Mouse (Mus musculus) spleen, adult 2 months (tissue): ENCODE results near the gene Mrpl37. TPM values are rescaled to one million over a fixed set of nuclear protein-coding genes. Genes with fewer than 3 reads are reported as not detected.

ENCODE experiments used
- DNase-seq, 2 experiments: peaks; one replicate each; pipeline versions ENCODE4 v3.0.0 to v3.0.0-alpha.2; 2012 to 2021; ENCODE audit warnings: low spot score in 2 of 2, low read depth in 1 of 2
- H3K27ac ChIP-seq: fragments of 200-500 bp; 2 replicates; pipeline ENCODE4 v1.5.1; 2012; ENCODE audit warnings: low read length, inconsistent platforms; ENCODE audit not compliant: insufficient read depth
- H3K27me3 ChIP-seq: fragments of 200-500 bp; 2 replicates; pipeline ENCODE4 v1.6.1; 2012; ENCODE audit warnings: mild to moderate bottlenecking, moderate library complexity, low read length, inconsistent platforms; ENCODE audit not compliant: control insufficient read depth, insufficient read depth
- H3K36me3 ChIP-seq: fragments of 200-500 bp; 2 replicates; pipeline ENCODE4 v1.6.1; 2012; ENCODE audit warnings: mild to moderate bottlenecking, low read length, inconsistent platforms; ENCODE audit not compliant: control insufficient read depth, insufficient read depth
- H3K4me1 ChIP-seq: fragments of 200-500 bp; 2 replicates; pipeline ENCODE4 v1.6.1; 2011; ENCODE audit warnings: inconsistent platforms; ENCODE audit not compliant: control insufficient read depth, insufficient read depth, insufficient read length
- H3K4me3 ChIP-seq: fragments of 200-500 bp; 2 replicates; pipeline ENCODE4 v1.5.1; 2011; ENCODE audit warnings: mild to moderate bottlenecking, inconsistent platforms; ENCODE audit not compliant: insufficient read depth, insufficient read length; ENCODE audit errors: extremely low read depth
- CTCF ChIP-seq: fragments of 200-500 bp; IDR thresholded peaks from 2 replicates; pipeline ENCODE4 v1.5.1; 2011; ENCODE audit warnings: mild to moderate bottlenecking, inconsistent platforms; ENCODE audit not compliant: insufficient read depth, insufficient read length, insufficient replicate concordance; ENCODE audit errors: extremely low read depth
- POLR2A ChIP-seq: fragments of 200-500 bp; IDR thresholded peaks from 2 replicates; pipeline ENCODE4 v1.6.1; 2011; ENCODE audit warnings: low read depth, low read length, inconsistent platforms
- WGBS: fragments of 180-500 bp; shearing (Covaris S2); methylation state at CpG from one replicate; pipeline ENCODE4 v1.1.7; 2018; 5-methylcytosine and 5-hydroxymethylcytosine counted together
- polyA plus RNA-seq: library from polyadenylated mRNA; depleted of rRNA; stranded (reverse); fragments of >200 nt; gene quantifications from 2 replicates; pipeline ENCODE4 v1.2.3, GENCODE M21; 2012

Gene Mrpl37
- polyA plus RNA-seq, 1 experiment, result 31.9 TPM

DNA sequence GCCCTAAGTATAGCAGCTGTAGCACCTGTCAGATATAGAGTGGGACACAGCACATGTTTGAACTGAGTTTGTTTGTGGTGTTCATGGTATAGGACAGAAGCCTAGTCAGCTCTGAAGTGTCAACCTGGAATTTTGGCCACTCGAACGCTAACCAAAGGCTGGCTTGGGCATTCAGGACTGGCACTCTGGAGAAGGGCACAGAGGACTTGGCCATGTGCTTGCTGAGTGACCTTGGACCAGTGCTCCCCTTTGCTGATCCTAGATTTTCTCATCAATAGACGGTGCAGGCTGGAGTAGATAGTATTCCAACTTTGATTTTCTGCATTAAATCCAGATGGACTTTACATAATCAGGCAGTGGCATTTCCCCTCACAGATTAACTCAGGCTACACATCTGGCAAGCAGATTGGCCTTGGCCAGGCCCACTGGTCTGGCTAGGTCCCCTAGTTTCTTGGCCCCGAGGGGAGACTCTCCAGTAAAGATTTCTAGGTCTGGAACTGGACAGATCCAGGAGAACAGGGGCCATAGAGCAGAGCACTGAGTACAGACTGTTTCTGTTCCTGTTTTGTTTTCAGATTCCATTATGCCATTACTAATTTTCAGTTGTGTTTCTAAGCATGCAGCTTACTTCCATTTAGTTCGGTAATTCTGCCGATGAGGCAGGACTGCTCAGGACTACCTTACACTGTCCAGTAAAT lies 53.4 kb downstream of the Mrpl37 start:
- Histone ChIP-seq H3K4me1 (no peaks in the 10 kb centered on the region), H3K36me3 (no peaks in the 10 kb centered on the region; the same call in 1 of the 2 replicates), H3K27me3 (no peaks in the 10 kb centered on the region), H3K27ac (no peak overlapping the region), H3K4me3 (no peak overlapping the region)
- WGBS, result 88% methylated on average over 6 of the region's 6 CpGs
- DNase-seq, result no peak
- TF ChIP-seq POLR2A (no peak), CTCF (no peak)

DNA sequence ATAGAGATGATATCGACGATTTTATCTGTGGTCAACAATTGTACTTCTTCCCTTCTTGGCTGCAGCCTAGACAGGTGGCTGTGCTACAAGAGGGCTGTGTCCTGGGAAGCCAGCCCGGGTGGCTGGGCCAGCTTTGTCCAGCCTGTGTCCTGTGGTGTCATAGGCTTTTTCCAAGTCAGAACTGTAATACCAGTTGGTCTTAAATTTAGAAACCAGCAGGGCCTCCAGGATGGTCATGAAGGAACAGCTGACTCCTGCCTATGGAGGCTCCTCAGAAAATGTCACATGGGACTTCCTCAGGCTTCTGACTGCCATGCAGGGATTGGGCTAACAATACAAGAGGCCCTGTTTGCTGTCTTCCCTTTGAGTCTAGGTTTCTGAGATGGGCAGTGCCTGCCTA lies 54.1 kb downstream of the Mrpl37 start:
- Histone ChIP-seq H3K4me3 (no peak overlapping the region), H3K4me1 (no peaks in the 10 kb centered on the region), H3K27ac (no peak overlapping the region), H3K36me3 (no peaks in the 10 kb centered on the region; the same call in 1 of the 2 replicates), H3K27me3 (no peaks in the 10 kb centered on the region)
- TF ChIP-seq POLR2A (no peak), CTCF (no peak)
- no peak for DNase-seq
- WGBS, result 85% methylated on average over 3 of the region's 3 CpGs

DNA sequence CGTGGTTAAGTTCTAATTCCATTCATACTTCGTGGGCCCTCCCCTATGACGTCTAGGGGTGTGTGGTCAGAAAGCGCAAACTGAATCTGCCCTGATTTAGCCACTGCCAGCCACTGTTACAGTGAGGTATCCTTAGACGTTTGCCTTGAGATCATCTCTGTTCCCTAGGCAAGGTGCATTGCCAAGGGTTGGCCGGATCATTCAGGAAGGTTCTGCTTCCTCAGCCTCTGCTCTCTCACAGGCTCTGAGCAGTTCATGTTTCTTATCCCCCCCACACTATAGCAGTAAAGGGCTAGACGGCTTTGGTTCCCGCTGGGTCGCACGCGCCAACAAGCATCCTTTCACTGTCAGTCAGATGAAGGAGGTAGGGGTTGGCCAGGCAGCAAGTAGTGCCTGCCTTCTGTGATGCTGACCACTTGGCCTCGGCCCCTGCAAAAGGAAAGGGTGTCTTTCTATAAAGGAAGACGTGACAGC lies 54.6 kb downstream of the Mrpl37 start:
- Histone ChIP-seq H3K4me1 (no peaks in the 10 kb centered on the region), H3K27ac (no peak overlapping the region), H3K4me3 (no peak overlapping the region), H3K36me3 (no peaks in the 10 kb centered on the region; the same call in 1 of the 2 replicates), H3K27me3 (no peaks in the 10 kb centered on the region)
- DNase-seq, result no peak
- TF ChIP-seq POLR2A (no peak), CTCF (no peak)
- 67% methylated on average over 13 of the region's 13 CpGs for WGBS

DNA sequence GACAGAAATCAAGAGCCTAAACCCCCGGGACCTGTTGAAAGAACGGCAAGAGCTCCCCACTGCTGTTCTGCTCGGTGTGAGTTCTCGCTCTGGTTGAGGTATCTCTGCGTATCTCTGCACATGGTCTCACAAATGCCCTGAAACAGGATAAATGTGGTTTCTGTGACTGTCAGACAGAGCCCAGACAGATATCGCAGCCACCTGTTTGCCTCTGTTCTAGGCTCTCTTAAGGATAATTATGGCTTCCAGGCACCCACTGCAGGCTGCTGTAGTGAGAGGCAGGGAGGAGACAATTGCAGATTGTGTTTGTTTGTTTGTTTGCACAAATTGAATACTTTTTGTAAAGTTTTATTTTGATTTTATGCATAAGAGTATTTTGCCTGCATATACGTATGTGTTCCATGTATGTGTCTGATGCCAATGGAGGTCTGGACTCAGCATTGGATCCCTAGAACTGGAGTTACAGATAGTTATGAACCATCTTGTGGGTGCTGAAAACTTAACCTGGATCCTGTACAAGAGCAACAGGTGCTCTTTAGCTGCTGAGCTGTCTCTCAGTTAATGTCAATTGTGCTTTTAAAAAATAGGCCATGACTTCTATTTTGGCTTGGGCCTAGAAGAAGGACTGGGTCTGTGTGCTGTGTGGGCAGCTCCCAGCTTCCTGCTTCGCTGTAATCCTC lies 55.2 kb downstream of the Mrpl37 start:
- 64% methylated on average over 8 of the region's 8 CpGs for WGBS
- DNase-seq, result no peak
- no peak overlapping the region for H3K4me3 ChIP-seq
- no peaks in the 10 kb centered on the region; the same call in 1 of the 2 replicates for H3K36me3 ChIP-seq
- no peak overlapping the region for H3K27ac ChIP-seq
- H3K27me3 ChIP-seq, result no peaks in the 10 kb centered on the region
- H3K4me1 ChIP-seq, result no peaks in the 10 kb centered on the region
- TF ChIP-seq CTCF (no peak), POLR2A (no peak)

DNA sequence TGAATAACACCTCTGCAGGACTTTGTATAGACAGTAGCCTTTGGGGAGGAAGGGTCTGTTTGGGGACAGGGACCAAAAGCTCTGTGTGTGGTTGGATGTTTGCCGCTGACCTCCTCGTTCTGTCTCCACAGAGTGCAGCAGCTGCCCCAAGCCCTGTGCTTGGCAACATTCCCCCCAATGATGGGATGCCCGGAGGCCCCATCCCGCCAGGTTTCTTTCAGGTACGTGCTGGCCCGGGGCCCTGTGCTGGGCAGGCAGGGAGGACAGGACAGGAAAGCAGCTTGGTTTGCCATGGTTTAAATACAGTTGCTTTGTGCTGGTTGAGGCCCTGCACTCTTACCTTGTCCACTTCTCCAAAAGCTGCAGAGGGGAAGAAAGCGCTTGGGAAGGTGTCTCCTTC lies 57.1 kb downstream of the Mrpl37 start:
- no peaks in the 10 kb centered on the region for H3K4me1 ChIP-seq
- no peak for TF ChIP-seq POLR2A
- no peak for TF ChIP-seq CTCF
- H3K4me3 ChIP-seq, result no peak overlapping the region
- no peak overlapping the region for H3K27ac ChIP-seq
- H3K27me3 ChIP-seq, result no peaks in the 10 kb centered on the region
- DNase-seq, result no peak
- WGBS, result 93% methylated on average over 7 of the region's 7 CpGs
- H3K36me3 ChIP-seq, result no peaks in the 10 kb centered on the region; the same call in 1 of the 2 replicates

DNA sequence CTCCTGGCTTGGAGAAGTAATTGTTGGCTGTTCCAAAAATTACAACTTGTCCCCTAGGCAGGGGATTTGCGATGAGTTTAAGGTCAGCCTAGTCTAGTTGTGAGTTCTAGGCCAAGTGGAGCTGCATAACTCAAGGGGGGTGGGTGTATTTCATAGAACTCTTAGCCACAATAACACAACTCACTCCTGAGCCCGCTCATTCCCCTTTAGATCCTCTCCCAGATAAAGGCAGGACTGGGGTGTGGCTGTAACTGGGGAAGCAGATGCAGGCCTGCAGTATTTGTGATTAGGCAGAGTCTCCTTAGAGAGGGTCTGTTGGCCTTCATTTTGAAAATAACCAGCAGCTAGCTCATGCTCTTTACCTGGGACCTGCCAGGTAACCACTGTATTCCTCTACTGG lies 58.5 kb downstream of the Mrpl37 start:
- DNase-seq, result no peak
- WGBS, result 88% methylated on average over 2 of the region's 2 CpGs
- Histone ChIP-seq H3K4me1 (no peaks in the 10 kb centered on the region), H3K36me3 (no peaks in the 10 kb centered on the region; the same call in 1 of the 2 replicates), H3K4me3 (no peak overlapping the region), H3K27me3 (no peaks in the 10 kb centered on the region), H3K27ac (no peak overlapping the region)
- no peak for TF ChIP-seq POLR2A
- TF ChIP-seq CTCF, result no peak

DNA sequence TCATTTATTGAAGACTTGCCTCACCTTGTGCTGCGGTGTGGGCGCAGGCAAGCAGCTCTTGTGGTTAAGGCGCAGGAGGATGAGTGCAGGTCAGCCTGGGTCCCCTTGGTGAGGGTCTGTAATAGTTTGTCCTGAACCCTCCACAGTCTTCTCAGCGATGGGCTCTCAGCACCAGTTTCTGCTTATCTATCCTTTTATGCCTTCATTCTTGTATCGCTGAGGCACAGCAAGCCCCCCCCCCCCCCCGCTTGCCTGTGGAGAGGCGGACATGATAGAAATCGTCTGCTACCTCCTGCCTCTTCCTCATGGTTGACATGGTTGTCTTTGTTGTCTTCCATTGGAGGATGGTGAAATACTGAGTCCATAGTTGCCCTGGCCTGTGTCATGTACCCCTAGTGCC lies 59.3 kb downstream of the Mrpl37 start:
- WGBS, result 80% methylated on average over 8 of the region's 8 CpGs
- TF ChIP-seq POLR2A (no peak), CTCF (no peak)
- Histone ChIP-seq H3K4me3 (no peak overlapping the region), H3K36me3 (no peaks in the 10 kb centered on the region; the same call in 1 of the 2 replicates), H3K27ac (no peak overlapping the region), H3K4me1 (no peaks in the 10 kb centered on the region), H3K27me3 (no peaks in the 10 kb centered on the region)
- no peak for DNase-seq
